Mouse (Mus musculus): ENCODE results near the gene 1700125H20Rik.
"Not testable (repeated sequence)": the region's sequence is repeated elsewhere in the genome, so short reads cannot be mapped to it uniquely, and the experiment has no call there.

1700125H20Rik gene

GRCm38 (mm10) chr11:85170058-85170740 lies at the start of gene 1700125H20Rik:
TSS of gene 1700125H20Rik (plus strand) at chr11:85170404.
- peak; percentile 97 for DNase-seq (ENCODE audit: low spot score)

GRCm38 (mm10) chr11:85122073-85122472 lies 48.1 kb upstream of the 1700125H20Rik start:
- DNase-seq (ENCODE audit: low spot score), result no peak

- DNase-seq (ENCODE audit: low spot score), result no peak
These were observed 46.8 kb upstream of the 1700125H20Rik start for GRCm38 (mm10) chr11:85123267-85123992.

DNA sequence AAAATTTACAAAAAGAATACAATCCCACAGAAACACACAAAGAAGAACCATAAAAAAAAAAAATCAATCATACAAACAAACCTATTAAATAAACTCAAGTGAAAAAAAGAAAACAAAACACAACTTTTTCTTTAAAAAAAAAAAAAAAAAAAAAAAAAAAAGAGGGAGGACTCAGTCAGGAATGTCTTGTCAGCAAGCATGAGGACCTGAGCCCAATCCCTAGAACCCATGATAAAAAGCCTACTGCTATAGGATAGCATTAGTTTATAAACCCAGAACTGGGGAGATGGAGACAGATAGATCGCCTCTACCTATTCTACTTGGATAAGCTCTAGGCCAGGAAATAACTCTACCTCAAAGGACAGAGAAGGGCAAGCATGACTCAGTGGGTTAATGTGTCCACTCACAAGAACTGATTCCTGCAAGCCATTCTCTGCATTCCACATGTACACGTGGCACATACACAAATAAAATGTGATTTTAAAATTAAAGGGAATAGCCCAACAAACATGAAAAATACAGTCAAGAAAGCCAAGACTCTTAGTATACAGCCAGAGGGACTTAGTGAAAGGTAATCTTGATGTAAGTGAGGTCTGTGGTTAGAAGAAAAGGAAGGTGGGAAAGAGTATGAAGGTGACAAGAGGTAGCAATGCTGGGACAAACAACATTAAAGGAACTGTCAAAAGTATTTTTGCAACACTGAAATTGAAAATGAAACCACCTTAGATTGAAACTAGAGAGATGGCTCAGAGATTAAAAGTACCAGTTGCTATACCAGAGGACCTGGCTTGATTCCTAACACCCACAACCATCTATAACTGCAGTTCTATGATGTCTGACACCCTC lies 43.7 kb upstream of the 1700125H20Rik start:
- no peak for DNase-seq (ENCODE audit: low spot score)

DNA sequence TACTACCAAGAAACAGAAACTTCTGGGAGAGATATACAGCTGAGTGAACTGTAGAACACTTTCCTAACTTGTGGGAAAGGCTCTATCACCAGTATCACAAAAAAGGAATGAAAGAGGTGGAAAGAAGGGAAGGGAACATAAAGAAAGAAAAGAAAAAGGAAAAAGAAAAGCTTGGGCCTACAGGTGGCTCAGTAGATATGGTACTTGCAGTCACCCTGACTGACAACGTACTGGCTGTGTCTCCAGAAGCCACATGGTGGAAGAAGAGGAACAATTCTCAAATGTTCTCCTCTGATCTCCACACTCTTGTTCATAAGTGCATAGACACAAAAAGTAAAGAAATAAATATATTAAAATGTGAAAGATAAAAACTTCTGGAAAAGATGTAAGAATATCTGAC lies 41.3 kb upstream of the 1700125H20Rik start:
- DNase-seq (ENCODE audit: low spot score), result no peak

- DNase-seq (ENCODE audit: low spot score), result no peak
These were observed 38.7 kb upstream of the 1700125H20Rik start for GRCm38 (mm10) chr11:85131542-85131941.

GRCm38 (mm10) chr11:85138776-85139474 lies 31.3 kb upstream of the 1700125H20Rik start:
- peak; percentile 26 for DNase-seq (ENCODE audit: low spot score)

DNA sequence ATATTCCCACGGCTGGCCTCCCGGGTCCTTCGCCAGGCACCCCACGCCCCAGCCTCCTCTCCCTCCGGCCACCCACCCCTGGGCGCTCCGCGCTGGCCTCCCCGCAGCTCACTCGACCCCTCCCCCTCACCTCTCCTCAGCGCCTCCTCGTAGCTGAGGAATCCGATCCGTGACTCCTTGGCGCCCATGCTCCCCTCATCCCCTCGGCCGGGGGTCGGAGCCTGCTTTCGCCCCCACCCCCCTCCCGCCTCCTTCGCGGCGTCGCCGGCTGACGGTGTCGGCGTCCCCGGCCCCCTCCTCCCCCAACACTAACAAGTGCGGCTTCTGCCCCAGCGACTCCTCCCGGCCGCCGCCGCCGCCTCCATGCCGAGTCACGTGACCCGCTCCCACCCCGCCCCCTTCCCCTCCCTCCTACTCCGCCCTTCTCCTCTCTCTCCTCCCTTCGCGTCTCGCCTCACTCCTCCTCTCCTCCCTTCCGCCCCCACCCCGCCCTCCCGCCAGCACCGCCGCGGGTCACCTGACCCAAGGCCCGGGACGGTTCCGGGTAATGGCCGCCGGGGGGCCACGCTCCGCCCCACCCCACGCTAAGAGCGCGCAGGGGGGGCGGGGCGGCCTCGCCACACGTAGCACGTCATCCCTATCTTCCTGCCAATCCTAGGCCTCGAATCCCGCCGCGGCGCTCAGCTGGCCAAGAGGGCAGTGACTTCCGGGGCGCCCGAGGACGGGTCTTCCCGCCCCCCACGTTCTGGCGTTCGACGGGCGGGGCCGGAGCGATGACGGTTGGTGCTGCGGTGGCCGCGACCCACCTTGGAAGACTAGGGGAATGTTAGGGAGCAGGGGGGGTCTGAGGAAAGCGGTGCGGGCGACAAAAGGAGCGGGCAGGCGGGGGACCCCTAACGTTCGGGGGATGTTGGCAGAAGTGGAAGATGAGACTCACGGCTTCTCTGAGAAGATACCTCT lies 30.3 kb upstream of the 1700125H20Rik start, which contains the start of gene Usp32:
Usp32 (minus strand) TSS at position 581 of the 960 bp plus-strand sequence.
- peak; percentile 97 for DNase-seq (ENCODE audit: low spot score)

DNA sequence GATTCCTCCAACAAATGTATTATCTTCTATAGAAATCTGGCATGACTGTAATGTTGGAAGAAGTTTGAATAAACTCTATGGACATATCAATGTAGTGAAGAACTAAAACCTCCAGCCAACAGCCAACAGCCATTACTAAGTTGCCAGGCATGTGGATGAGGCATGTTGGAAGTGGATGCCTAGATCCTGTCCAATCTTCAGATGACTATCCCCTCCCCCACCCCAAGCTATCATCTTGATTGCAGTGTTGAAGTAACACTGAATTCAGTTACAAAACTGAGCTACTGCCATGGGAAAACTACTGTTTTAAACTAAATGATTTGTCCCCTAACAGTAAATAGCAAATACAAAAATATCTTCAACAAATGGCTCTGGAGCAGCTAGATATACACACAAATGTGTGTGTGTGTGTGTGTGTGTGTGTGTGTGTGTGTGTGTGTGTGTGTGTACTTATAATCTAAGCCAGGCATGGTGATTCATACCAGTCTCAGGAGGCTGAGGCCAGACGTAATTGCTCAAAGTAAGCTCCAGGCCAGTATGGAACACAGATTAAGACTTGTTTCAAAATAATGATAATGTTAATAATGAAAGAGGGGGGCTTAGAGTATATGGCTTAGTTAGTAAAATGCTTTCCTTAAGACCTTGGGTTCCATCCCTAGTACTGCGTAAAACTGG lies 17.8 kb upstream of the 1700125H20Rik start:
- no peak for DNase-seq (ENCODE audit: low spot score)

GRCm38 (mm10) chr11:85157301-85157700 lies 12.9 kb upstream of the 1700125H20Rik start:
- no peak for DNase-seq (ENCODE audit: low spot score)

GRCm38 (mm10) chr11:85163014-85163413 lies 7.2 kb upstream of the 1700125H20Rik start:
- not testable (repeated sequence) for DNase-seq (ENCODE audit: low spot score)

DNA sequence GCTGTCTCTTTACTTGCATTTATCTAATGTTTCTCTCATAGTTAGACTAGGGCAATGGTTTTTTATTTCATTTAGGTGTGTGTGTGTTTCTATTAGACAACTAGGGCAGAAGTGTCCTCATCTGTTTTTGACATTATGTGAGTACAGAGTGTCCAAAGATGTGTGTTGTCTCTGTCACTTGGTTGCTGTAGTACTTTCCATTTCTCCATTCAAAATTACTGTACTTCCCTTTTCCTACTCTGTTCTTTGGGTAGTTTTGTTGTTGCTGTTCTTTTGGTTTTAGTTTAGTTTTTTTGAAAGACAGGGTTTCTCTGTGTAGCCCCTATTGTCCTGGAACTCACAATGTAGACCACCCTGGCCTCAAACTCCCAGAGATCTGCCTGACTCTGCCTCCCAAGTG lies 5.8 kb upstream of the 1700125H20Rik start:
- DNase-seq (ENCODE audit: low spot score), result no peak

DNA sequence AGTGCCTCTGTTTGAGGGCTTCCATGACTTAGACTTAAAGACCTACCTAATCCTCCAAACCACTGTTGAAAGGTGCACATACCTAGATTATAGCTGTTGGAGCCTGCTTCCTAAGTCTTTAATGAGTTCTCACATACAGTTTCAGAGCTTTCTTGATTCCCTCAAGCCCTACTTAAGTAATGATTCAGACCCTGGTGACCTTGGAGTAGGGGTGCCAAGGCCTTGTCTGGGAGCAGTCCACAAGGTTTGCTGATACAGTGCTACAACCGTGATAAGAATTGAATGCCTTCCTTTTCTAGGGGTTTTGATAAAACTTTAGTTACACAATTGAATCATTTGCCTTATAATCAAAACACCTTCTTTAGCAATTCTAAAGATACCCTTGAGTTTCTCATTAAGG lies 2.7 kb upstream of the 1700125H20Rik start:
- DNase-seq (ENCODE audit: low spot score), result no peak

- no peak for DNase-seq (ENCODE audit: low spot score)
These were observed 629 bp downstream of the 1700125H20Rik start for GRCm38 (mm10) chr11:85170833-85171232.

GRCm38 (mm10) chr11:85175941-85176340 lies 5.7 kb downstream of the 1700125H20Rik start:
- no peak for DNase-seq (ENCODE audit: low spot score)

DNA sequence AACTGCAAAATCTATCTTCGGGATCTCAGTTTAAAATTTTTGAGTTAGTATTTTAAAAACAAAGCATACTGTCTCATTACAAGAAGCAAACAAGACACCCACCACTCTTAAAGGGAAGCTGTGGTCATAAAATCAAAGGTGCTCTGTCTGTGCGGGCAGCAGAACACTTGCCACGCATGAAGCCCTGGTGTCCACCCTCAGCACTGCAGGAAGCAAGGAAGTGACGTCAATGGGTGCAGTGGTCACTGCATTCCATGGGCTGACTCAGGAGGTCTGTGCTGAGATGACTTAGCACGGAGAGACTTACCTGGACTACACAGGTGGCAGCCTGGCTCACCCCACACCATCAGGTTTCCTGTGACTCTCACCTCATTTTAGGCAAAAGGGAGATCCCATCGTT lies 7.6 kb downstream of the 1700125H20Rik start:
- DNase-seq (ENCODE audit: low spot score), result no peak

DNA sequence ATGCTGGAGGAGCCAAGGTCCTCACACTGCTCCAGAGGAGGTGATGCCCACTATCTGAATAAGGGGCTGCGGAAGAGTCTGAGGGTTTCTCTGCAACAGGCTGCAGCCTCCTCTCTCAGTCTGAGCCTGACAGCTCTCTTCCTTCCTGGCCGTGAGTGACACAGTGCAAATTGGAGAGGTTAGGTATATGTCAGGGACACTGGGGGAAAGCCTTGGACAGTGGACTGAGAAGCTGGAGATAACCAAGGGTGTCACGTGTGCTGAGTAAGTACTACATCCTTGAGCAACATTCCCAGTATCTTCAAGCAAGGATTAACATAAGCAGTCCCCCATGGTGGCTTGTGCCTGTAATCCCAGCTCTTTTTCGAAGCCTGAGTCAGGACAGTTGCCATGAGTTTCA lies 8.2 kb downstream of the 1700125H20Rik start:
- DNase-seq (ENCODE audit: low spot score), result no peak

- DNase-seq (ENCODE audit: low spot score), result peak; percentile 94
These were observed 12.5 kb downstream of the 1700125H20Rik start for GRCm38 (mm10) chr11:85182617-85183283.

- no peak for DNase-seq (ENCODE audit: low spot score)
These were observed 13.1 kb downstream of the 1700125H20Rik start for GRCm38 (mm10) chr11:85183284-85183779.

Measured in embryo, embryonic 10 days (tissue).